Mouse (Mus musculus): Measurements from ENCODE around the gene Ppm1b.

DNA sequence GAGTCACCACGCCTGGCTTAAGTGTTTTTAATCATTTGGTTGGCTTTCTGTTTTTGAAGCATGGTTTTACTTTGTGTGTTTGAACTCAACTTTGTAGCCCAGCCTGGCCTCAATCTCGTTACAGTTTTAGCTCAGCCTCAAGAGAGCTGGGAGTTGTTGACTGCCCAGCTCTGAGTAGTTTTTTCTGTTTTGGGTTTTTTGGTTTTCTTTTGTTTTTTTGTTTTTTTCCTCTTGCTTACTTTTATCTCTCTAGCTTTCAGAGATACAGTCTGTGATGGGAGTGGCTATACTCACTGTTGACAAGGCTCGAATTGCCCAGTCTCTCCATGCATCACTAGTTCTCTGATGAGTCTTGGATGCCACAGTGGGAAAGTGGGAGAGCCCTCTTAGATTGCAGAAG lies 63.8 kb downstream of the Ppm1b start:
- TF ChIP-seq CTCF (IDR thresholded peaks at IDR 0.05; ENCODE audit: low read depth) (no peak), EP300 (optimal IDR thresholded peaks at IDR 0.05) (no peak)
